Mouse (Mus musculus): ENCODE data around the gene Krtap5-4.
A peak's percentile ranks its signal among the peaks of the same experiment; 100 is the strongest.
"Not testable (repeated sequence)": the region's sequence is repeated elsewhere in the genome, so short reads cannot be mapped to it uniquely, and the experiment has no call there.

Gene Krtap5-4

GRCm38 (mm10) chr7:142322641-142323040, 19.3 kb downstream of the Krtap5-4 start:
- DNase-seq = no peak

GRCm38 (mm10) chr7:142323396-142324117, 20.2 kb downstream of the Krtap5-4 start:
- DNase-seq = no peak

GRCm38 (mm10) chr7:142326714-142327445, 23.5 kb downstream of the Krtap5-4 start:
- DNase-seq = no peak

- DNase-seq = no peak
Observed at GRCm38 (mm10) chr7:142328507-142328906, 25.2 kb downstream of the Krtap5-4 start.

- peak; percentile 51 for DNase-seq
Observed at GRCm38 (mm10) chr7:142330271-142330724, 26.9 kb downstream of the Krtap5-4 start.

GRCm38 (mm10) chr7:142331281-142331680, 27.9 kb downstream of the Krtap5-4 start:
- DNase-seq = no peak

- not testable (repeated sequence) for DNase-seq
Observed at GRCm38 (mm10) chr7:142332741-142333140, 29.4 kb downstream of the Krtap5-4 start.

GRCm38 (mm10) chr7:142334246-142334645, 30.9 kb downstream of the Krtap5-4 start:
- DNase-seq = peak; percentile 92

- DNase-seq = no peak
Observed at GRCm38 (mm10) chr7:142335151-142335550, 31.8 kb downstream of the Krtap5-4 start.

GRCm38 (mm10) chr7:142340269-142340970, 37.1 kb downstream of the Krtap5-4 start:
- no peak for DNase-seq

GRCm38 (mm10) chr7:142341564-142342246, 38.4 kb downstream of the Krtap5-4 start:
- no peak for DNase-seq

GRCm38 (mm10) chr7:142342247-142342640, 38.9 kb downstream of the Krtap5-4 start:
- DNase-seq = no peak

GRCm38 (mm10) chr7:142347542-142347941, 44.2 kb downstream of the Krtap5-4 start:
- DNase-seq = no peak

- peak; percentile 57 for DNase-seq
Observed at GRCm38 (mm10) chr7:142349308-142349961, 46.1 kb downstream of the Krtap5-4 start.

GRCm38 (mm10) chr7:142351569-142351968, 48.2 kb downstream of the Krtap5-4 start:
- DNase-seq = no peak

GRCm38 (mm10) chr7:142353854-142354253, 50.5 kb downstream of the Krtap5-4 start:
- no peak for DNase-seq

Measured in lung, postnatal 10 days (tissue).